ENCODE assay signal across 25 mouse cellular contexts in genomic region chr12:12886191-12886889, GRCm38 (mm10). TPM values are rescaled to one million over a fixed set of nuclear protein-coding genes. Genes with fewer than 3 reads are reported as not detected.
DNase-seq lines count a peak whose midpoint lies in the region; ATAC-seq lines count a peak whose summit lies in the region.
"Had no signal": no experiment of that assay in that cellular context is flagged by ENCODE, and none has a peak within 500 bp of the region (broad histone marks: within the 10 kb centered on the region; RNA-seq: fewer than 3 reads in every experiment).

No protein-coding gene starts in this region.

- H3K9me3 ChIP-seq in hindbrain, embryonic 10.5 days, result no peaks in the 10 kb centered on the region
- H3K9me3 ChIP-seq in hindbrain, embryonic 12.5 days (replicated peaks), result no peaks in the 10 kb centered on the region
- H3K9me3 ChIP-seq in midbrain, embryonic 13.5 days, result no peaks in the 10 kb centered on the region
- no peaks in the 10 kb centered on the region for H3K9me3 ChIP-seq in midbrain, embryonic 11.5 days (ENCODE audit: control insufficient read depth, low read length)
- no peaks in the 10 kb centered on the region for H3K9me3 ChIP-seq in embryonic facial prominence, embryonic 13.5 days
- H3K9me3 ChIP-seq in midbrain, embryonic 15.5 days, result no peaks in the 10 kb centered on the region
- H3K9me3 ChIP-seq: embryonic facial prominence, embryonic 12.5 days; heart, embryonic 10.5 days; limb, embryonic 12.5 days; liver, embryonic 12.5 days; neural tube, embryonic 12.5 days had no signal

- peaks cover 15% of the 10 kb centered on the region for H3K4me1 ChIP-seq in hindbrain, embryonic 10.5 days (replicated peaks)
- peaks cover 3% of the 10 kb centered on the region; the same call in 1 of the 2 replicates for H3K4me1 ChIP-seq in hindbrain, embryonic 12.5 days
- H3K4me1 ChIP-seq in midbrain, embryonic 13.5 days (replicated peaks), result peaks cover 6% of the 10 kb centered on the region
- no peaks in the 10 kb centered on the region; the same call in 1 of the 2 replicates for H3K4me1 ChIP-seq in midbrain, embryonic 11.5 days (ENCODE audit: control insufficient read depth, insufficient read depth, low read length)
- peaks cover 8% of the 10 kb centered on the region; the same call in 1 of the 2 replicates for H3K4me1 ChIP-seq in embryonic facial prominence, embryonic 13.5 days
- 0 out of 2 replicates have a peak, but pooled peaks cover 4% of the 10 kb centered on the region for H3K4me1 ChIP-seq in midbrain, embryonic 15.5 days
- H3K4me1 ChIP-seq: liver, embryonic 12.5 days had no signal

- no peaks in the 10 kb centered on the region for H3K36me3 ChIP-seq in hindbrain, embryonic 10.5 days
- H3K36me3 ChIP-seq in hindbrain, embryonic 12.5 days, result no peaks in the 10 kb centered on the region
- H3K36me3 ChIP-seq in midbrain, embryonic 13.5 days, result no peaks in the 10 kb centered on the region
- no peaks in the 10 kb centered on the region for H3K36me3 ChIP-seq in midbrain, embryonic 11.5 days (ENCODE audit: control insufficient read depth, insufficient read depth, low read length)
- no peaks in the 10 kb centered on the region for H3K36me3 ChIP-seq in embryonic facial prominence, embryonic 13.5 days
- no peaks in the 10 kb centered on the region for H3K36me3 ChIP-seq in midbrain, embryonic 15.5 days (replicated peaks)
- H3K36me3 ChIP-seq: embryonic facial prominence, embryonic 12.5 days; heart, embryonic 10.5 days; limb, embryonic 12.5 days; liver, embryonic 12.5 days; neural tube, embryonic 12.5 days had no signal

- WGBS in hindbrain, embryonic 10.5 days, result 68% methylated on average over 15 of the region's 15 CpGs
- WGBS in hindbrain, embryonic 12.5 days, result 63% methylated on average over 15 of the region's 15 CpGs
- 66% methylated on average over 15 of the region's 15 CpGs for WGBS in midbrain, embryonic 13.5 days
- WGBS in midbrain, embryonic 11.5 days, result 74% methylated on average over 15 of the region's 15 CpGs
- 32% methylated on average over 15 of the region's 15 CpGs for WGBS in embryonic facial prominence, embryonic 13.5 days
- WGBS in midbrain, embryonic 15.5 days, result 63% methylated on average over 15 of the region's 15 CpGs

- H3K4me3 ChIP-seq in hindbrain, embryonic 10.5 days, result no peak overlapping the region
- H3K4me3 ChIP-seq in hindbrain, embryonic 12.5 days, result no peak overlapping the region
- H3K4me3 ChIP-seq in midbrain, embryonic 13.5 days (replicated peaks), result no peak overlapping the region
- no peak overlapping the region for H3K4me3 ChIP-seq in midbrain, embryonic 11.5 days (ENCODE audit: low read depth, low read length)
- no peak overlapping the region for H3K4me3 ChIP-seq in embryonic facial prominence, embryonic 13.5 days
- H3K4me3 ChIP-seq in midbrain, embryonic 15.5 days, result no peak overlapping the region
- H3K4me3 ChIP-seq: embryonic facial prominence, embryonic 12.5 days; heart, embryonic 10.5 days; limb, embryonic 12.5 days; liver, embryonic 12.5 days; neural tube, embryonic 12.5 days had no signal

- no peaks in the 10 kb centered on the region for H3K27me3 ChIP-seq in hindbrain, embryonic 10.5 days (ENCODE audit: insufficient read depth, poor library complexity, severe bottlenecking)
- no peaks in the 10 kb centered on the region for H3K27me3 ChIP-seq in hindbrain, embryonic 12.5 days
- no peaks in the 10 kb centered on the region; the same call in 1 of the 2 replicates for H3K27me3 ChIP-seq in midbrain, embryonic 13.5 days
- H3K27me3 ChIP-seq in midbrain, embryonic 11.5 days (ENCODE audit: control insufficient read depth, insufficient read depth, low read length), result no peaks in the 10 kb centered on the region
- H3K27me3 ChIP-seq in embryonic facial prominence, embryonic 13.5 days, result no peaks in the 10 kb centered on the region
- no peaks in the 10 kb centered on the region for H3K27me3 ChIP-seq in midbrain, embryonic 15.5 days (replicated peaks)
- H3K27me3 ChIP-seq: embryonic facial prominence, embryonic 12.5 days; limb, embryonic 12.5 days; liver, embryonic 12.5 days; neural tube, embryonic 12.5 days had no signal

- H3K27ac ChIP-seq in hindbrain, embryonic 10.5 days, result peak overlapping the region; percentile 51
- H3K27ac ChIP-seq in hindbrain, embryonic 12.5 days, result no peak overlapping the region
- H3K27ac ChIP-seq in midbrain, embryonic 13.5 days, result no peak overlapping the region
- H3K27ac ChIP-seq in midbrain, embryonic 11.5 days (ENCODE audit: low read depth, low read length), result no peak overlapping the region
- H3K27ac ChIP-seq in embryonic facial prominence, embryonic 13.5 days, result no peak overlapping the region
- no peak overlapping the region for H3K27ac ChIP-seq in midbrain, embryonic 15.5 days
- H3K27ac ChIP-seq: embryonic facial prominence, embryonic 12.5 days; heart, embryonic 10.5 days; limb, embryonic 12.5 days; liver, embryonic 12.5 days; neural tube, embryonic 12.5 days had no signal

- no peak for DNase-seq in hindbrain, embryonic 10.5 days (ENCODE audit: low spot score)
- DNase-seq in midbrain, embryonic 11.5 days (ENCODE audit: low spot score, missing footprints), result no peak
- DNase-seq in urinary bladder, adult 18-20 months (ENCODE audit: low spot score in 2 of 2), result no peak
- DNase-seq in cerebellum, postnatal 25 days, result no peak
- DNase-seq: adrenal gland, adult 8-10 months; B cell, adult 2 months; cerebellum, adult 18-20 months; cerebellum, postnatal 14 days; heart, postnatal 4 days; kidney, adult 2 months; kidney, postnatal 14 days; lung, adult 18-20 months; lung, postnatal 14 days; retina, postnatal 1 day had no signal

- no peak overlapping the region for H3K9ac ChIP-seq in hindbrain, embryonic 12.5 days
- H3K9ac ChIP-seq in midbrain, embryonic 13.5 days (replicated peaks), result no peak overlapping the region
- no peak overlapping the region for H3K9ac ChIP-seq in midbrain, embryonic 11.5 days (ENCODE audit: low read length)
- no peak overlapping the region for H3K9ac ChIP-seq in embryonic facial prominence, embryonic 13.5 days
- H3K9ac ChIP-seq in midbrain, embryonic 15.5 days, result no peak overlapping the region
- H3K9ac ChIP-seq: embryonic facial prominence, embryonic 12.5 days; limb, embryonic 12.5 days; liver, embryonic 12.5 days; neural tube, embryonic 12.5 days had no signal

- H3K4me2 ChIP-seq in hindbrain, embryonic 12.5 days (replicated peaks), result no peak overlapping the region
- H3K4me2 ChIP-seq in midbrain, embryonic 13.5 days (replicated peaks), result no peak overlapping the region
- no peak overlapping the region for H3K4me2 ChIP-seq in midbrain, embryonic 11.5 days
- H3K4me2 ChIP-seq in embryonic facial prominence, embryonic 13.5 days, result 0 out of 2 replicates have a peak overlapping the region, but pooled peaks have one; percentile 9
- no peak overlapping the region for H3K4me2 ChIP-seq in midbrain, embryonic 15.5 days
- H3K4me2 ChIP-seq: embryonic facial prominence, embryonic 12.5 days; limb, embryonic 12.5 days; liver, embryonic 12.5 days; neural tube, embryonic 12.5 days had no signal

- no peak for ATAC-seq in hindbrain, embryonic 12.5 days (ENCODE audit: low FRiP score)
- peak; percentile 63 for ATAC-seq in midbrain, embryonic 13.5 days
- ATAC-seq in midbrain, embryonic 11.5 days (ENCODE audit: low FRiP score), result no peak
- no peak for ATAC-seq in embryonic facial prominence, embryonic 13.5 days (ENCODE audit: insufficient number of reproducible peaks, insufficient read depth, low FRiP score, low TSS enrichment, low read depth)
- peak; percentile 54; the same call in 1 of the 2 replicates for ATAC-seq in midbrain, embryonic 15.5 days (replicated peaks)
- ATAC-seq: activated CD4-positive, CD25-positive, alpha-beta regulatory T cell, adult 4 months; inflammation-experienced regulatory T-cells, adult 6 months; liver, embryonic 12.5 days had no signal

RNA-seq across cellular contexts. Expression of gene Mycn, which starts 55.4 kb away (rescaled TPM):
- polyA plus RNA-seq in hindbrain, embryonic 10.5 days (2016; fragmentation: Nextera tagmentation; extraction: Ambion mirVana), result 128 and 150 TPM in 2 replicates
- polyA plus RNA-seq in hindbrain, embryonic 12.5 days (2016; fragmentation: Nextera tagmentation; extraction: Ambion mirVana), result 81.6 and 85.3 TPM in 2 replicates
- polyA plus RNA-seq in midbrain, embryonic 13.5 days (2015; fragmentation: Nextera tagmentation; extraction: Ambion mirVana), result 60.7 and 67.1 TPM in 2 replicates
- 86.8 and 99.1 TPM in 2 replicates for polyA plus RNA-seq in midbrain, embryonic 11.5 days (2014; fragmentation: Nextera tagmentation; extraction: Ambion mirVana)
- 35.5 and 43.4 TPM in 2 replicates for polyA plus RNA-seq in embryonic facial prominence, embryonic 13.5 days (2015; fragmentation: Nextera tagmentation; extraction: Ambion mirVana)
- polyA plus RNA-seq in midbrain, embryonic 15.5 days (2015; fragmentation: Nextera tagmentation; extraction: Ambion mirVana), result 57.8 and 64.5 TPM in 2 replicates
- polyA plus RNA-seq: activated CD4-positive, CD25-positive, alpha-beta regulatory T cell, adult 4 months; inflammation-experienced regulatory T-cells, adult 6 months had no signal

Comparison
In these comparisons a context has a peak if more than half of its experiments do, and no peak if none do; other contexts are left out.
1. ATAC-seq: peak in midbrain, embryonic 13.5 days (single experiment) and midbrain, embryonic 15.5 days (single experiment); none in hindbrain, embryonic 12.5 days (single experiment), midbrain, embryonic 11.5 days (single experiment) and embryonic facial prominence, embryonic 13.5 days (single experiment).